Mouse (Mus musculus) retina, adult 2 months (tissue): ENCODE measurements around the gene Fam186b.
"Not testable (repeated sequence)": the region's sequence is repeated elsewhere in the genome, so short reads cannot be mapped to it uniquely, and the experiment has no call there.

Experiments
- DNase-seq: peaks from one replicate; pipeline ENCODE4 v3.0.0-alpha.2; 2012; ENCODE audit warnings: low read depth, low spot score

Gene Fam186b

GRCm38 (mm10) chr15:99259730-99260252 lies 35.9 kb downstream of the Fam186b start:
- DNase-seq: peak; percentile 75

- no peak for DNase-seq
These were observed 36.4 kb downstream of the Fam186b start for GRCm38 (mm10) chr15:99259167-99259729.

GRCm38 (mm10) chr15:99255241-99255749 lies 40.4 kb downstream of the Fam186b start:
- DNase-seq: no peak

GRCm38 (mm10) chr15:99254477-99255005 lies 41.1 kb downstream of the Fam186b start:
- no peak for DNase-seq

- DNase-seq: no peak
These were observed 41.9 kb downstream of the Fam186b start for GRCm38 (mm10) chr15:99253772-99254171.

GRCm38 (mm10) chr15:99253175-99253479 lies 42.6 kb downstream of the Fam186b start:
- DNase-seq: not testable (repeated sequence)

- DNase-seq: peak; percentile 23
These were observed 43.1 kb downstream of the Fam186b start for GRCm38 (mm10) chr15:99252381-99253174.

GRCm38 (mm10) chr15:99251626-99252380 lies 43.9 kb downstream of the Fam186b start, which contains the start of gene Mcrs1:
Gene Mcrs1, minus strand, starts transcription at chr15:99251961.
- peak; percentile 99 for DNase-seq

GRCm38 (mm10) chr15:99251111-99251510 lies 44.6 kb downstream of the Fam186b start:
- DNase-seq: not testable (repeated sequence)

- DNase-seq: no peak
These were observed 45.8 kb downstream of the Fam186b start for GRCm38 (mm10) chr15:99249938-99250337.

- DNase-seq: no peak
These were observed 46.7 kb downstream of the Fam186b start for GRCm38 (mm10) chr15:99248972-99249371.

- not testable (repeated sequence) for DNase-seq
These were observed 49.0 kb downstream of the Fam186b start for GRCm38 (mm10) chr15:99246736-99247135.

GRCm38 (mm10) chr15:99242045-99242444 lies 53.6 kb downstream of the Fam186b start:
- DNase-seq: no peak

GRCm38 (mm10) chr15:99241249-99241648 lies 54.4 kb downstream of the Fam186b start:
- no peak for DNase-seq

GRCm38 (mm10) chr15:99240129-99240528 lies 55.6 kb downstream of the Fam186b start:
- no peak for DNase-seq

GRCm38 (mm10) chr15:99238006-99238405 lies 57.7 kb downstream of the Fam186b start:
- no peak for DNase-seq

GRCm38 (mm10) chr15:99234326-99235010 lies 61.2 kb downstream of the Fam186b start:
- no peak for DNase-seq

GRCm38 (mm10) chr15:99233719-99234118 lies 62.0 kb downstream of the Fam186b start:
- DNase-seq: no peak

- DNase-seq: no peak
These were observed 63.7 kb downstream of the Fam186b start for GRCm38 (mm10) chr15:99231998-99232397.

GRCm38 (mm10) chr15:99226090-99226489 lies 69.6 kb downstream of the Fam186b start:
- no peak for DNase-seq
